Mouse (Mus musculus): ENCODE results near the gene Sugct. TPM values are rescaled to one million over a fixed set of nuclear protein-coding genes. Genes with fewer than 3 reads are reported as not detected.

Sugct gene
- total and polyA plus RNA-seq, 2 experiments from 2014 or later = 1.3 to 4.4 TPM

DNA sequence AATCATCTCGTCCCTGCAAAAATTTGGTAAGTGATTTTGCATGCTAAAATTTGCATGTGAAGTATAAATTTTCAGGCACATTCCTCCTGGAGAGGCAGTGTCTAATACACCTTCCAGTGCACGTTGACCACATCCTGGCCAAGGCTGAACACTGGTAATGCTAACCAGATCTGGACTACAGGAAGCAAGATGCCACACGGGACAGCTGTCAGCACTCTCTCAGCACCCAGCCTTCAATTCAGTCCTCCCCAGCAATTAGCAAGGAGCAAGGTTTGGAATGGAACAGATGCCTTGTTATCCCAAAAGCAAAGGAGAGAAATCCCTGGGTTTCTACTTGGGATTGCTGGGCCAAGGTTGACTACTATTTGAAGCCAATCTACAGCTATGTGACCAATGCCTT lies 529.4 kb downstream of the Sugct start:
- ATAC-seq (ENCODE audit: insufficient read depth, low read depth) = no peak

DNA sequence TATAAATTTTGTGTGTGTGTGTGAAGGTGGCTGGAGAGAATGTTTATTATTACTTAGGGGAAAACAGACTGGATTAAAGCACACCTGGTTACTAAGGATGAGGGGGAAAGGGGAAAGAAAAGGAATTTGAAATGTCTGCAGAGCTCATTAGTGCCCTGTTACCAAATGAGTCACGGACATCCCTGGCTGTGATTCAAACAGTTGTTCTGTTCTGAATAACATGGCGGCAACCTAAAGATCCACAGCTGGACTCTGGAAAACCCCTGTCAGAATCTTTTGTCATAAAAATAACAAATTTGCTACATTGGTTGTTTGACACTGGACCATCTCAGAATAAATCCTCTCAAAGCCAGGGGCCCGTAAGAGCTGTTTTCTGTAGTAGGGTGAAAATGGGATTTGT lies 530.6 kb downstream of the Sugct start:
- 74% methylated on average over 3 of the region's 3 CpGs for WGBS
- H3K9ac ChIP-seq (replicated peaks; ENCODE audit: low read depth, low read length) = no peak overlapping the region
- H3K4me1 ChIP-seq (ENCODE audit: control insufficient read depth, insufficient read depth) = no peaks in the 10 kb centered on the region
- DNase-seq (ENCODE audit: low spot score) = no peak
- H3K36me3 ChIP-seq (replicated peaks; ENCODE audit: control insufficient read depth, insufficient read depth, low read length) = no peaks in the 10 kb centered on the region
- H3K9me3 ChIP-seq (replicated peaks; ENCODE audit: control insufficient read depth, low read length) = no peaks in the 10 kb centered on the region
- no peak for TF ChIP-seq CTCF (IDR thresholded peaks at IDR 0.05; ENCODE audit: low read depth)
- TF ChIP-seq EP300 (IDR thresholded peaks at IDR 0.05; ENCODE audit: low read depth) = no peak
- no peaks in the 10 kb centered on the region for H3K27me3 ChIP-seq (ENCODE audit: control insufficient read depth, insufficient read depth, low read length)
- no peak for ATAC-seq (ENCODE audit: insufficient read depth, low read depth)
- no peak overlapping the region for H3K27ac ChIP-seq (ENCODE audit: low read depth)
- no peak overlapping the region for H3K4me3 ChIP-seq (ENCODE audit: low read depth, low read length)
- H3K4me2 ChIP-seq (ENCODE audit: low read depth, low read length) = no peak overlapping the region

More for the DNA sequence above, 529.4 kb downstream of the Sugct start:
- Histone ChIP-seq H3K36me3 (replicated peaks; ENCODE audit: control insufficient read depth, insufficient read depth, low read length) (no peaks in the 10 kb centered on the region), H3K27ac (ENCODE audit: low read depth) (no peak overlapping the region), H3K4me3 (ENCODE audit: low read depth, low read length) (no peak overlapping the region), H3K4me1 (ENCODE audit: control insufficient read depth, insufficient read depth) (no peaks in the 10 kb centered on the region), H3K9me3 (replicated peaks; ENCODE audit: control insufficient read depth, low read length) (no peaks in the 10 kb centered on the region), H3K9ac (replicated peaks; ENCODE audit: low read depth, low read length) (no peak overlapping the region), H3K27me3 (ENCODE audit: control insufficient read depth, insufficient read depth, low read length) (no peaks in the 10 kb centered on the region), H3K4me2 (ENCODE audit: low read depth, low read length) (no peak overlapping the region)
- WGBS = 26% methylated on average over 3 of the region's 3 CpGs
- no peak for DNase-seq (ENCODE audit: low spot score)
- TF ChIP-seq EP300 (IDR thresholded peaks at IDR 0.05; ENCODE audit: low read depth) (no peak), CTCF (IDR thresholded peaks at IDR 0.05; ENCODE audit: low read depth) (no peak)

DNA sequence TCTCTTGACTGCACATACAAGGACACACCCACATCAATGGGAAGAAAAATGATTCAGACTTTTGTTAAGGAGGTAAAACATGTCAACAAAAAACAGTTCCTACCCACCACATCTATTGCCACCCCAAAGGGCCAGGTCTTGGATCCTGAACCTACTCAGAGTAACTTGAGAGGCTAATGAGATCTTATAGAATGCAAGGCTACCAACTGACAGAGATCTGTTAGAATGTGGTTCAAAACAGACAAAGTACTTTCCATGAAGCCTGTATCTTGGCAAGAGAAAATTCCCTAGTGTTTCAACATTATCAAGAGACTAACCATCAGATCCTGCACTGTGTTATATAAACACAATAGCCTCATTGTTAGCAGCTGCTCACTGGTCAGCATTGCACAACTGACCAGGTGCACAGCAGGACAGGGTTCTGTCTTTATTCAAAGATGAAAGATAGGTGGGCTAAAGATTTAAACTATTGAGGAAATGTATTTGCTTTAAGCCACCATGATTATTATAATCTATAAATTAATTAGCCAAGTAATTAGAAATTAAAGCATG lies 548.8 kb downstream of the Sugct start:
- no peak overlapping the region for H3K9ac ChIP-seq (replicated peaks; ENCODE audit: low read depth, low read length)
- ATAC-seq (ENCODE audit: insufficient read depth, low read depth) (no peak), DNase-seq (ENCODE audit: low spot score) (no peak)
- H3K27ac ChIP-seq (ENCODE audit: low read depth) = no peak overlapping the region
- H3K4me3 ChIP-seq (ENCODE audit: low read depth, low read length) = no peak overlapping the region
- no peak overlapping the region for H3K4me2 ChIP-seq (ENCODE audit: low read depth, low read length)
- no peak for TF ChIP-seq EP300 (IDR thresholded peaks at IDR 0.05; ENCODE audit: low read depth)
- TF ChIP-seq CTCF (IDR thresholded peaks at IDR 0.05; ENCODE audit: low read depth) = no peak
- no peaks in the 10 kb centered on the region for H3K9me3 ChIP-seq (replicated peaks; ENCODE audit: control insufficient read depth, low read length)
- H3K4me1 ChIP-seq (ENCODE audit: control insufficient read depth, insufficient read depth) = no peaks in the 10 kb centered on the region
- no peaks in the 10 kb centered on the region for H3K27me3 ChIP-seq (ENCODE audit: control insufficient read depth, insufficient read depth, low read length)
- no peaks in the 10 kb centered on the region for H3K36me3 ChIP-seq (replicated peaks; ENCODE audit: control insufficient read depth, insufficient read depth, low read length)

DNA sequence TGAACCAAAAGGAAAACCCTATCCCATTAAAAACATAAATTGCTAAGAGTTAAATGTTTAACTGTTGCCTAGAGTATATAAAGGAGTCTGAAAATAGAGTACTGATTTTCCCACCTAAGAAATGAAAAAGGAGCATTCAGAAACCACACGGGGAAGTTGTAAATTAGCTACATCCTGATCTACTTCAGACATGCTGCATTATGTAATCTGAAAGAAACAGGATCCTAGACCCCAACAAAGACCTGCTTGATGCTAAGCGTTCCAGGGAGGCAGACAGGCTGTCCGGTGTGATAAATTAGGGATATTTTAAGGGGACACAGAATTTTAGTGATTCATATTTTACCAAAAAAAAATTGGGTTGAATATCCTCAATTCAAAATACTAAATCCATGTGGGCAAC lies 579.3 kb downstream of the Sugct start:
- H3K27me3 ChIP-seq (ENCODE audit: control insufficient read depth, insufficient read depth, low read length) = no peaks in the 10 kb centered on the region
- H3K9ac ChIP-seq (replicated peaks; ENCODE audit: low read depth, low read length) = no peak overlapping the region
- DNase-seq (ENCODE audit: low spot score) (no peak), ATAC-seq (ENCODE audit: insufficient read depth, low read depth) (no peak)
- H3K27ac ChIP-seq (ENCODE audit: low read depth) = no peak overlapping the region
- H3K4me3 ChIP-seq (ENCODE audit: low read depth, low read length) = no peak overlapping the region
- WGBS = 49% methylated on average over 3 of the region's 3 CpGs
- no peaks in the 10 kb centered on the region for H3K36me3 ChIP-seq (replicated peaks; ENCODE audit: control insufficient read depth, insufficient read depth, low read length)
- H3K4me1 ChIP-seq (ENCODE audit: control insufficient read depth, insufficient read depth) = no peaks in the 10 kb centered on the region
- TF ChIP-seq CTCF (IDR thresholded peaks at IDR 0.05; ENCODE audit: low read depth) (no peak), EP300 (IDR thresholded peaks at IDR 0.05; ENCODE audit: low read depth) (no peak)
- H3K9me3 ChIP-seq (replicated peaks; ENCODE audit: control insufficient read depth, low read length) = no peaks in the 10 kb centered on the region
- no peak overlapping the region for H3K4me2 ChIP-seq (ENCODE audit: low read depth, low read length)

DNA sequence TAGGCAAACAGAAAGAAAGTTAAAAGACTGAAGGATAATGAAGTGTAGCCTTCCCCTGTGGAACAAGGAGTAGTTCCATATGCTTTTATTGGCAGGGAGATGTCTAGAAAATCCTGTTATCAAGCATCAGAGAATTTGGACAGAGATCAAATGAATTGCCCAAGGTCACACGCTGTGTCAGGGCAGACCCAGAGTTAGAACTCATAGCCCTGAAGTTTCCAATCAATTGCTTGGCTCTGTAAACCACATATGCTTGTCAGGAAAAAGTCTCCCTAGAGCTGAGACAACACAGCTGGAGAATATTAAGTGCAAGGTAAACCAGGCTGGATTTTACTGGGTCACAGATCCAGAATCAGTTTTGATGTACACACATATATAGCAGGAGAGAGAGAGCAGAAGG lies 593.0 kb downstream of the Sugct start:
- Histone ChIP-seq H3K9me3 (replicated peaks; ENCODE audit: control insufficient read depth, low read length) (no peaks in the 10 kb centered on the region), H3K4me1 (ENCODE audit: control insufficient read depth, insufficient read depth) (no peaks in the 10 kb centered on the region), H3K9ac (replicated peaks; ENCODE audit: low read depth, low read length) (no peak overlapping the region), H3K4me2 (ENCODE audit: low read depth, low read length) (no peak overlapping the region), H3K4me3 (ENCODE audit: low read depth, low read length) (no peak overlapping the region), H3K27me3 (ENCODE audit: control insufficient read depth, insufficient read depth, low read length) (no peaks in the 10 kb centered on the region), H3K36me3 (replicated peaks; ENCODE audit: control insufficient read depth, insufficient read depth, low read length) (no peaks in the 10 kb centered on the region), H3K27ac (ENCODE audit: low read depth) (no peak overlapping the region)
- WGBS = 65% methylated on average over 1 of the region's 1 CpGs
- DNase-seq (ENCODE audit: low spot score) (no peak), ATAC-seq (ENCODE audit: insufficient read depth, low read depth) (no peak)
- TF ChIP-seq EP300 (IDR thresholded peaks at IDR 0.05; ENCODE audit: low read depth) = no peak
- no peak for TF ChIP-seq CTCF (IDR thresholded peaks at IDR 0.05; ENCODE audit: low read depth)

DNA sequence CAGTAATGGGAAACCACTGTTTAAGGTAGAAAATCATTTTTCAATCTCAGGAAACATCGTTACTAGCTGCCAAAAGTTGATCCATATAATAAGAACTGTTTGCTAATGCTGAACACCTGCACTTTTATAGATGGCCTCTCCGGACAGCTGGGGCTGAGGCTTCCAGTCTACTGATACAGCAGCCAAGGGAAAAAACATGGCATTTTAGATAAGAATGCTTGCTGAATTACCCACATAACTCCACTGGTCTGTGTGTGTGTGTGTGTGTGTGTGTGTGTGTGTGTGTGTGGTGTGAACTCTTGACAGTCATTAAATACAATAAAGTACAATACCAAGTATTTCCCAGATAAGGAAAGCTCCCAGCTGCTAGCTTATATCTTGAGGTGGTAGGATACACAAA lies 608.8 kb downstream of the Sugct start:
- Histone ChIP-seq H3K9me3 (replicated peaks; ENCODE audit: control insufficient read depth, low read length) (no peaks in the 10 kb centered on the region), H3K4me1 (ENCODE audit: control insufficient read depth, insufficient read depth) (no peaks in the 10 kb centered on the region), H3K27ac (ENCODE audit: low read depth) (no peak overlapping the region), H3K27me3 (ENCODE audit: control insufficient read depth, insufficient read depth, low read length) (no peaks in the 10 kb centered on the region), H3K4me2 (ENCODE audit: low read depth, low read length) (no peak overlapping the region), H3K4me3 (ENCODE audit: low read depth, low read length) (no peak overlapping the region), H3K36me3 (replicated peaks; ENCODE audit: control insufficient read depth, insufficient read depth, low read length) (no peaks in the 10 kb centered on the region), H3K9ac (replicated peaks; ENCODE audit: low read depth, low read length) (no peak overlapping the region)
- 55% methylated on average over 2 of the region's 2 CpGs for WGBS
- TF ChIP-seq CTCF (IDR thresholded peaks at IDR 0.05; ENCODE audit: low read depth) (no peak), EP300 (IDR thresholded peaks at IDR 0.05; ENCODE audit: low read depth) (no peak)
- DNase-seq (ENCODE audit: low spot score) (no peak), ATAC-seq (ENCODE audit: insufficient read depth, low read depth) (no peak)

Measured in heart, postnatal 0 days (tissue).